Mouse (Mus musculus) stomach, embryonic 16.5 days (tissue): ENCODE data around the gene Gon4l. TPM values are rescaled to one million over a fixed set of nuclear protein-coding genes. Genes with fewer than 3 reads are reported as not detected.

Source experiments
- ATAC-seq: fragments of 200-750 bp; cut with Nextera tagmentation; 2 replicates; pipeline ENCODE4 v1.8.0; 2017; ENCODE audit warnings: moderate number of reproducible peaks, moderate TSS enrichment; ENCODE audit not compliant: insufficient read depth, low FRiP score
- H3K27ac ChIP-seq: fragments of 300-500 bp; sonication (generic); 2 replicates; pipeline ENCODE4 v1.5.1; 2014; ENCODE audit warnings: low read length
- H3K27me3 ChIP-seq: fragments of 300-500 bp; sonication (generic); 2 replicates; pipeline ENCODE4 v1.6.1; 2014; ENCODE audit warnings: low read length, control low read depth, mixed read lengths; ENCODE audit not compliant: control insufficient read depth, insufficient read depth
- H3K36me3 ChIP-seq: fragments of 300-500 bp; sonication (generic); 2 replicates; pipeline ENCODE4 v1.6.1; 2014; ENCODE audit warnings: low read length; ENCODE audit not compliant: control insufficient read depth, insufficient read depth
- H3K4me1 ChIP-seq: fragments of 300-500 bp; sonication (generic); 2 replicates; pipeline ENCODE4 v1.6.1; 2014; ENCODE audit warnings: low read length, control low read depth, mixed read lengths; ENCODE audit not compliant: control insufficient read depth, insufficient read depth
- H3K4me2 ChIP-seq: fragments of 300-500 bp; sonication (generic); 2 replicates; pipeline ENCODE4 v1.6.1; 2014; ENCODE audit warnings: low read depth, low read length, mixed read lengths
- H3K4me3 ChIP-seq: fragments of 300-500 bp; sonication (generic); replicated peaks from 2 replicates; pipeline ENCODE4 v1.5.1; 2014; ENCODE audit warnings: mild to moderate bottlenecking, low read length
- H3K9ac ChIP-seq: fragments of 300-500 bp; sonication (generic); 2 replicates; pipeline ENCODE4 v1.6.1; 2014; ENCODE audit warnings: low read length
- H3K9me3 ChIP-seq: fragments of 300-500 bp; sonication (generic); replicated peaks from 2 replicates; pipeline ENCODE4 v1.6.1; 2016; ENCODE audit warnings: low read length, control low read depth; ENCODE audit not compliant: control insufficient read depth
- WGBS: fragments of 180-500 bp; shearing (Covaris S2); extraction: QIAGEN DNeasy Blood & Tissue Kit; methylation state at CpG from one replicate; pipeline ENCODE4 v1.1.7; 2014; 5-methylcytosine and 5-hydroxymethylcytosine counted together
- polyA plus RNA-seq: library from polyadenylated mRNA; unstranded; fragments of >200 nt; fragmentation: Nextera tagmentation; extraction: Ambion mirVana; gene quantifications from 2 replicates; pipeline ENCODE4 v1.2.1, GENCODE M21; 2015

Gon4l gene
- polyA plus RNA-seq, 1 experiment from 2014 or later: 9.1 TPM

DNA sequence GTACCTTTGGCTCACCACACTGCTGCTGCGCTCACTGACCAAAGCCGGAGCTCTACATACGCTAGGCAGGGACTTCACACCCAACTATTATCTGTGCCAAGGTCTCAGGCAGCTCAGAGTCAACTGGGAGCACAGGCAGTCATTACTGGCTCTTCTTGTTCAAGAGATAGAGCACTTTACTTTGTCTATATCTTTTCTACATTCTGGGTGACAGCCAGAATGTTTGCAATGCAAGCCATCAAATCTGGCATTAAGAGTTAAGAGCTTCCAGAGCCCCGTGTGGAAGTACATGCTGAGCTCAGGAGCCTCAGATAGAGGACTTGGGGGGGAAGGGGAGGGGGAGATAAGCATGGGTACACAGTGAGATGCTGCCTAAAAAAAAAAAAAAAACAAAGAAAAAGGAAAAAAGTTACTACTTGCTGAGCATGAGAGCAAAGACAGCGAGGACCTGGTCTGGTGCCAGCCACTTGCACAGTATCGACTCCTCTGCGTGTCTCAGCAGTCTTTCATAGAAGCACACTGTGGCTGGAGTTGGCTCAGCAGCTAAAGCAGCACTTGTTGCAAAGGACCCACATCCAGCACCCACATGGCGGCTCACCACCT lies 89.1 kb downstream of the Gon4l start:
- no peak overlapping the region for H3K4me2 ChIP-seq
- H3K4me3 ChIP-seq: no peak overlapping the region
- H3K27me3 ChIP-seq: no peaks in the 10 kb centered on the region
- no peak overlapping the region for H3K27ac ChIP-seq
- H3K9ac ChIP-seq: no peak overlapping the region
- WGBS: 85% methylated on average over 8 of the region's 8 CpGs
- peaks cover 34% of the 10 kb centered on the region for H3K36me3 ChIP-seq
- no peak for ATAC-seq
- H3K4me1 ChIP-seq: no peaks in the 10 kb centered on the region
- no peaks in the 10 kb centered on the region for H3K9me3 ChIP-seq

DNA sequence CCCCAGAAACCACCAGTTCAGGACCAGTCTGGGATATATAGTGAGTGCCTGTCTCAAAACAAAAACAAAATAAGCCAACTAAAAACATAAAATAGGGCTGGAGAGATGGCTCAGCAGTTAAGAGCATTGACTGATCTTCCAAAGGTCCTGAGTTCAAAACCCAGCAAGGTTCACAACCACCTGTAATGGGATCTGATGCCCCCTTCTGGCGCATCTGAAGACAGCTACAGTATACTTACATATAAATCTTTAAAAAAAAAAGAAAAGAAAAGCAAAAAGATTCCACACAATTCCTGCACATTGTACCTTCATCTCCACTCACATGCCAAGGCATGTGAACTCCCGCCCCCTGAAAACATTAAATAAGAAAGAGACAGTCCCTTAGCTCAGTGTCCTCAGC lies 90.6 kb downstream of the Gon4l start:
- Histone ChIP-seq H3K4me3 (no peak overlapping the region), H3K4me1 (no peaks in the 10 kb centered on the region), H3K9me3 (no peaks in the 10 kb centered on the region), H3K4me2 (no peak overlapping the region), H3K36me3 (peaks cover 37% of the 10 kb centered on the region), H3K9ac (no peak overlapping the region), H3K27ac (no peak overlapping the region), H3K27me3 (no peaks in the 10 kb centered on the region)
- WGBS: 88% methylated on average over 2 of the region's 2 CpGs
- ATAC-seq: no peak

DNA sequence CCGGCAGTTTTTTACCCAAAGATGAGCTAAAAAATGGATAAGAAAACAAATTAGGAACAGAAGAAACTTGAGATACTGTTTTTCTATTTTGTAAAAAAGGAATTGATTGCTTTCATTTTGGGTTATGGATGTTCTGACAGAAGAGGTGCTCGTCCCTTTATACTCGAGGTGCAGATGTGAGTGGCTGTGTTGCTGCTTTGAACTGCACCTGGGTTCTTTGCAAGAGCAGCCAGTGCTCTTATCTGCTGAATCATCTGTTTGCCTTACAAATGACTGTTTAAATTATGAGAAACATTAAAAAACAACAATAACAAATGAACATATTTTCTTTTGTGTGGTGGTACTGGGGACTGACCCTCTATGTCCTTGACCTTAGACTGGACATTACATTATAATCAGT lies 94.5 kb downstream of the Gon4l start:
- H3K9me3 ChIP-seq: no peaks in the 10 kb centered on the region
- H3K27me3 ChIP-seq: no peaks in the 10 kb centered on the region
- ATAC-seq: no peak
- peaks cover 29% of the 10 kb centered on the region for H3K36me3 ChIP-seq
- no peak overlapping the region for H3K9ac ChIP-seq
- no peaks in the 10 kb centered on the region for H3K4me1 ChIP-seq
- H3K4me2 ChIP-seq: no peak overlapping the region
- no peak overlapping the region for H3K27ac ChIP-seq
- no peak overlapping the region for H3K4me3 ChIP-seq
- WGBS: 76% methylated on average over 3 of the region's 3 CpGs

DNA sequence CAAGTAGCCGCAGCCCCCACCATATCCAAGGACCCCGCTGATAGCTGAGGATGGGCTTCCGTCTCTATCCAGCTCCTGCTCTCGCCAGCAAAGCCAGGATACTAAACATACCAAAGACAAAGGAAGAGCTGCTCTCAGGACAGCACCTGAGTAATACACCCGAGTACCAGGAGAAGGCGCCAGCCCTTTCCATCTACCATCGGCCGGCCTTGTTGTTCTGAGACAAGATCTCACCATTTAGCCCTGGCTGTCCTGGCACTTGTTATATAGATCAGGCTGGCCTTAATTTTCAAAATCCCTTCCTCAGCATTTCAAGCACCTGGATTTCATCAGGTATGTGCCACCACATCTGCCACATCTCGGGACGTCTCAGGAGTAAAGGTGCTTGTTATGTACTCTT lies 104.0 kb downstream of the Gon4l start:
- Histone ChIP-seq H3K4me1 (no peaks in the 10 kb centered on the region), H3K27ac (no peak overlapping the region), H3K36me3 (peaks cover 11% of the 10 kb centered on the region; the same call in 1 of the 2 replicates), H3K4me2 (no peak overlapping the region), H3K9me3 (no peaks in the 10 kb centered on the region), H3K27me3 (no peaks in the 10 kb centered on the region), H3K4me3 (no peak overlapping the region), H3K9ac (no peak overlapping the region)
- 94% methylated on average over 10 of the region's 10 CpGs for WGBS
- ATAC-seq: no peak

DNA sequence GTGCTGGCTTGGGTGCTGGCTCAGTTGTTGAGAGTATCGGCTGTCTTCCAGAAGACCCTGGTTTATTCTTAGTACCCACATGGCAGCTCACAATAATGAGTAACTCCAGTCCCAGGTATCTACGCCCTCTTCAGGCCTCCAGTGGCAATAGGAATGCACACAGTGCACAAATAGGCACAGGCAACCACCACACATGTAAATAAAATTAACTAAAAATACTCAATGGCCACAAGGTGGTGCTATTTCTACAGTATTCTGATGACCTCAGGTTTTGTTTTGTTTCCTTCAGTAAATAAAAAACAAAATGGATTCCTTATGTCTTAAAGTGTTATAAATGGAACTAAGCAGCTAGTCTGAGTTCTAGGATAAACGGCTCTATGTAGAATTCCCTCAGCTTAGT lies 104.7 kb downstream of the Gon4l start:
- 70% methylated on average over 3 of the region's 3 CpGs for WGBS
- H3K27ac ChIP-seq: no peak overlapping the region
- no peak overlapping the region for H3K4me3 ChIP-seq
- H3K27me3 ChIP-seq: no peaks in the 10 kb centered on the region
- H3K9me3 ChIP-seq: no peaks in the 10 kb centered on the region
- no peak overlapping the region for H3K4me2 ChIP-seq
- no peaks in the 10 kb centered on the region for H3K4me1 ChIP-seq
- H3K36me3 ChIP-seq: peaks cover 11% of the 10 kb centered on the region; the same call in 1 of the 2 replicates
- ATAC-seq: no peak
- H3K9ac ChIP-seq: no peak overlapping the region

DNA sequence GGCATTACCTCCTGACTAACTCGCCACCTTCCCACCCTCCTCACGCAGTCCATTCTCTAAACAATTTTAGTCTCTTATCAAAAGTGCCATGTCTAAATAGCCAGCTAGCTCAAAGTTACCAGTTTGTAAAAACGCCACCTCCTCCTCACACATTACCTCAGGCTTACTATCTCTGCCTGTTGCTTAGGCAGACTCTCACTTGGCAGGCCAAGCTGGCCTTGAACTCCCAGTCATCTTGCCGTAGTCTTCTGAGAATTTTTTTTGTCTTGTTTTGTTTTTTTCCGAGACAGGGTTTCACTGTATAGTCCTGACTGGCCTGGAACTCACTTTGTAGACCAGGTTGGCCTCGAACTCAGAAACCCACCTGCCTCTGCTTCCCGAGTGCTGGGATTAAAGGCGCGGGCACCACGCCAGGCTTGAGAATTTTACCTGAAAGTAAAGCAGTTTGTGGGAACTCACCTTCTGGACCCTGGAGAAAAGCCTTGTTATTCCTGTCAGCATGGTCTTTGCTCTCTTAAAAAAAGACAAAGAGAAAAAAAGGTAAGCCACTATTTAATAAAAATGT lies 107.4 kb downstream of the Gon4l start:
- H3K4me3 ChIP-seq: no peak overlapping the region
- H3K4me2 ChIP-seq: no peak overlapping the region
- WGBS: 89% methylated on average over 10 of the region's 10 CpGs
- peaks cover 11% of the 10 kb centered on the region; the same call in 1 of the 2 replicates for H3K36me3 ChIP-seq
- no peak overlapping the region for H3K27ac ChIP-seq
- H3K9me3 ChIP-seq: no peaks in the 10 kb centered on the region
- no peaks in the 10 kb centered on the region for H3K27me3 ChIP-seq
- ATAC-seq: no peak
- no peak overlapping the region for H3K9ac ChIP-seq
- 0 out of 2 replicates have a peak, but pooled peaks cover under 1% of the 10 kb centered on the region for H3K4me1 ChIP-seq

DNA sequence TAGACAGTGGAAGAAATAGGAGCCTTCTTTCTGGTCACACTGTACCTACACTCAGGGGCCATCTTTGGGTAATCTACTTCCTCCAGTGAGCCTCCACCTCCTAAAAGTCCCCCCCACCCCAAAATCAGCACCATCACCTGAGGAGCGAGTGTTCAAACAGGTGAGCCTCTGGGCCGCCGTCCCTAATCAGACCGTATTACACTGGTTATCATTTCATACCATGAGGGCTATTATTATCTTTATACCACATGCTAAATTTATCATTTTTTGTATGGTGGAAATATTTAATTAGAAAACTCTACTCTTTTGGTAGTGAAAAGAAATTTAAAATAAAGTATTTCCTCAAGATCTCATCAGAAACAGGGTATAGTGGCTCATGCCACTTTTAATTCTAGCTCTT lies 109.1 kb downstream of the Gon4l start:
- no peak overlapping the region for H3K27ac ChIP-seq
- 81% methylated on average over 4 of the region's 4 CpGs for WGBS
- H3K36me3 ChIP-seq: peaks cover 11% of the 10 kb centered on the region; the same call in 1 of the 2 replicates
- H3K4me1 ChIP-seq: peaks cover 16% of the 10 kb centered on the region
- ATAC-seq: no peak
- H3K9ac ChIP-seq: no peak overlapping the region
- H3K4me2 ChIP-seq: no peak overlapping the region
- no peak overlapping the region for H3K4me3 ChIP-seq
- H3K9me3 ChIP-seq: no peaks in the 10 kb centered on the region
- no peaks in the 10 kb centered on the region for H3K27me3 ChIP-seq

DNA sequence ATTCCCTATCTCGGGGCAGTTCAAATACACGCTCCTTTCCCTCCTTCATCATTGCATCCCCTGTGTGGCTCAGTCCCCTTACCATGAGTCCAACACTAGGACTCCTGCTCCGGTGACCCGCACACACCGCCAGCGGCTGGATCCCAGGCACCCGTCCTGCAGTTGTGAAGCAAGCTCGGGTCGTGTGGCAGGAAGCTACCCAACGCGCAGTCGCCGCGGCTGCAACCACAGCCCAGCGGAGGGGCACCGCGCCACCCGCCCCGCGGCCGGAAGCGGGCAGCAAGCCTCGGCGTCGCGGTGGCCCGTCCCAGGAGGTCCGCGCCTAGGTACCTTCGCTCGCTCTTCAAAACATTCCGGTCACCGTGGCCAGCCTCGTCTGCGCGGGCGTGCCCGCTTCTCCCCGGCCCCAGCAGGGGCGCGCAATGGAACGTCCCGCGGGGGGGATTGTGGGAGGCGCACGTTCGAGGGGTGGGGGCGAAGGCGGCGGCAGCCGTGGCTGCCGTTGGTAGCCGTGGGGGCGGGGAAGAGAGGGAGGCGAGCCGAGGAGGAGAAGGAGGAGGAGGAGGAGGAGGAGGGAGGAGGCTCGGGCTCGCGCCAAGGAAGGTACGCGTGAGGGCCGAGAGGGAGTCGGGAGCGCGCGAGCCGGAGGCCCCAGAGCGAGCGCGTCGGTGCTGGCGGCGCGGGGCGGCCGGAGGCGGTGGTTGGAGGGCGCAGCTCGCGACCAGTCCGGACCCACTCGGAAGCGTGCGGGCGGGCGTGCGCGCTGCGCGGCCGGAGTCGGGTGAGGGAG lies 115.0 kb downstream of the Gon4l start:
- Histone ChIP-seq H3K9ac (peak overlapping the region; percentile 99), H3K4me2 (peak overlapping the region; percentile 71), H3K4me1 (peaks cover 27% of the 10 kb centered on the region), H3K9me3 (no peaks in the 10 kb centered on the region), H3K36me3 (no peaks in the 10 kb centered on the region), H3K27me3 (no peaks in the 10 kb centered on the region), H3K27ac (peak overlapping the region; percentile 100), H3K4me3 (peak overlapping the region; percentile 99)
- peak; percentile 94 for ATAC-seq
- WGBS: under 1% methylated on average over 65 of the region's 92 CpGs
